Mouse (Mus musculus) erythroblast, embryonic 14.5 days (primary cell): ENCODE data around the gene Osbpl5.

Source experiments
- GATA1 ChIP-seq: IDR thresholded peaks from 2 replicates; pipeline ENCODE4 v1.6.1; 2012; ENCODE audit warnings: low read length, inconsistent platforms, mixed read lengths
- TAL1 ChIP-seq: IDR thresholded peaks from 3 replicates; pipeline ENCODE4 v1.6.1; 2012; ENCODE audit warnings: low read length, inconsistent platforms, mixed read lengths

GRCm38 (mm10) chr7:143713421-143713820, 43.4 kb downstream of the Osbpl5 start:
- TF ChIP-seq GATA1: no peak
- no peak for TF ChIP-seq TAL1
